Mouse (Mus musculus) layer of hippocampus, adult 8-10 months (tissue): ENCODE results near the gene Nkiras2. TPM values are rescaled to one million over a fixed set of nuclear protein-coding genes. Genes with fewer than 3 reads are reported as not detected.
A peak's percentile ranks its signal among the peaks of the same experiment; 100 is the strongest.
"Not testable (repeated sequence)": the region's sequence is repeated elsewhere in the genome, so short reads cannot be mapped to it uniquely, and the experiment has no call there.

Experiments used
- DNase-seq, 2 experiments: peaks; one replicate each; pipeline ENCODE4 v3.0.0; 2022; ENCODE audit warnings: low spot score in 2 of 2
- total RNA-seq, 4 experiments: library from RNA; stranded (reverse); gene quantifications; 2 replicates each; pipeline ENCODE4 v1.2.4; 2022

The Nkiras2 gene
- 10 to 100 TPM; 11.7 to 13.4 (median 12.1) TPM for total RNA-seq

GRCm38 (mm10) chr11:100618761-100619484 lies at the start of gene Nkiras2:
TSS of gene Nkiras2 (plus strand) at chr11:100619244.
- no peak for DNase-seq

GRCm38 (mm10) chr11:100569789-100570188 lies 49.3 kb upstream of the Nkiras2 start:
- DNase-seq: no peak

- DNase-seq: peak; percentile 71 to 83
Measured at GRCm38 (mm10) chr11:100570430-100571201, 48.4 kb upstream of the Nkiras2 start.

GRCm38 (mm10) chr11:100571202-100571567 lies 47.9 kb upstream of the Nkiras2 start:
- DNase-seq: peak; percentile 38 to 52

DNA sequence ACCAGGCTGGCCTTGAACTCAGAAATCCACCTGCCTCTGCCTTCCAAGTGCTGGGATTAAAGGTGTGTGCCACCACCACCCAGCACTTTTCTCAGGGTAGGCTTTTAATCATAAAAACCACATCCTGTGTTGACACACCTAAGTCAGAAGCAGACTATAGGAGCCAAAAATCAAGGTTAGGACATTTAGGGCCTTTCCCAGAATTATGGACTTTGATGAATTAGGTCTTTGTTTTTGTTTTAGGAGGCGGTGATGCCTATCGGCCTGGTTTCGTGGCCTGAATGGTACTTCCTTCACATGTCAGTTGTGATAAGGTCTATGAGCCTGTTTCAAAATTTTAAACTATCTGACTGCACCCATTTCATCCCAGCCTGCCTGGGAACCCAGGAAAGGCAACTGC lies 44.9 kb upstream of the Nkiras2 start:
- DNase-seq: no peak

- peak; percentile 46 to 67 for DNase-seq
Measured at GRCm38 (mm10) chr11:100574708-100575483, 44.1 kb upstream of the Nkiras2 start, which contains the start of gene Cnp. TSS of gene Cnp (plus strand) at chr11:100574904.

DNA sequence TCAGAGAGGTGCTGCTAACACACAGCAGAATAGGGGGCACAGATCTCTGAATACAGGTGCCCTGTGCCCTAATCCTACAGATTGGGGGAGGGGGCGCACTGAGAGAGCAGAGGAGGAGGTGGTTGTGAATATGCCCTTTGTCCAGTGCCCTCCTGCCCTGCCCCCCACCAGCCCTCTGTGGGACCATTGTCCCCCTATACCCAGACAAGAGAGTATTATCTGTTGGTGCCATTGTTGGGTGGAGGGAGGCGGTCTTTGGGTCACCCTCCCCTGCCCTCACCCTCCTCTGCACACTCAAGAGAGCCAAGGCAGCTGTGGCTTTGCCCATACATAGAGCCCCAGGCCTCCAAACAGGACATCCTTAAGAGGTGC lies 43.6 kb upstream of the Nkiras2 start:
- peak in 1 of 2 experiments; percentile 85 for DNase-seq

GRCm38 (mm10) chr11:100576256-100576655 lies 42.8 kb upstream of the Nkiras2 start:
- DNase-seq: no peak

DNA sequence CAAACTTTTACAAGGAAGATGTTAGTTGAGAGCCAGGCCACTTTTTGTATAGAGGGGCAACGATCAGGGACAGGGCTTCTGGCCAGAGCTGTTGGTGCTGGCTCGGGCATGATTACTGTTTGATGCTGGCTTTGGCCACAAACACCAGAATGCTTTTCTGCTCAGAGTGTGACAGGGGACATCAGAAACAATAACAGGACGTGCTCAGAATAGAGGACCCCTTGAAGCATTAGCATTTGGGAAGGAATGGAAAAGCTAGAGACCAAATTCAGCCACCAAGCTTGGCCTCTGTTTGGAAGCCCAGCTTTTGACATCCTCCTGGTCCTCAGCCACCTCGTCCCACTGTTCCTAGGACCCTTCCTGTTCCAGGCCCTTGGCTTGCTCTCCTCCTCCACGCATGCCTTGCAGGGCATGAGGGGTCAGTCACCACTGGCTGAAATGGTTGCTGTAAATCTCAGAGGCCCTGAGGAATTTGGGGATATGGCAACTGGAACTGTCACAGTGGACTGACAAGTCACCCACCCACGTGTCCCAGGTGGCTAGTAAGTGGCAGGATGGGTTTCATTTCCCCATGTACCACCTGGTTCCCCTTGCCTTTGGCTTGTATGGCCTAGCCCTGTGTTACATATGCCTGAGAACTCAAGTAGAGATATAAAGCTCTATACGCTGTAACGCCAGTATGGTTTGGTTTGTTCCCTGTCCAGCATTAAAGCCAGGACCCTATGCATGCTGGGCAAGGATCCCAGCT lies 41.0 kb upstream of the Nkiras2 start:
- no peak for DNase-seq

DNA sequence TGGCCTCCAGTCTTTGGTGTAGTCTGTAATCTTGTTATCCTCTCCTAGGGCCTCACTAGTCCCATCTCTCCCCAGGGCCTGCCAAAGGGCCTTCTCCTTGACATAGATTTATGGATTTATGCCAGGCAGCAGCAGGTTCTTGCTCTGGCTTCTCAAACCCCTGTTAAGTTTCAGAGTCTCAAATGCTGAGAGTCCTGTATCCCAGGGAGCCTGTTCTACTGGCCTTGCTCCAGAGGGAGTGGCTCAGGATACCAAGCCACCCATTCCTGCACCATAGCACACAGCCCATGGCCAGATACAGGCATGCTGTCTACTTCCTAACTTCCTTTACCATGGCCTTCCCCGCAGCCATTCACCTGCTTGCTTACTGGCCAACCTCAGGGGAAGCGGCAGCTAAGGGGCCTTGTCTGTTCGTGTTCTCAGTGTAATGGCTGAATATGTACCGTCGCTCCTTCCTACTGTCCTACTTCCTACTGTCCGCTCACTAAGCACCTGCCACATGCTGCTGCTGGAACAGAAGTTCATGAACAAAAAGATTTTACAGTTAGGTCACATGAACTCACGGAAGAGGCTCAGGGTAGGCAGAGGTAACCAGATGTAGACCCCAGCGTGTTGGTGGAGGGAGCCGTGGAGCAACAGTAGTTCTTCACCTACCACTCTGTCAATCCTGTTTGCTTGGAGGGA lies 39.8 kb upstream of the Nkiras2 start:
- DNase-seq: no peak

GRCm38 (mm10) chr11:100580275-100580674 lies 38.8 kb upstream of the Nkiras2 start:
- DNase-seq: no peak

DNA sequence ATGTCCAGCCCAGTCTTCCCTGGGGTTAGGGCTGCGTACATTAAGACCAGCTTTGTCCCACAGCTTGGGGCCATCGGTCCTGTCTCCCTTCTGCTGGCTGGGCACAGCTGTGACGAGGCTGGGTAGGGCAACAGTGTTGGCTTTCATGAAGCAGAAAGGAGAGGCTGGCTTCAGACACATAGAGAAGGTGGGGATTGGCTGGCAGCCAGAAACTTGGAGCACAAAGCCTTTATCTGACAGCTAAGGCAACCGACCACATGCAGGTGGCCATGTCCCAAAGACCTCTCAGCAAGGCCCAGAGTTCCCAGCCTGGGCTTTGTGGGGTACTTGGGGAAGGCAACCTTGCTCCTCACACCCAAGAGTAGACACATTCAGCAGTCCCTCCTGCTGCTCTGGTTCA lies 37.3 kb upstream of the Nkiras2 start:
- DNase-seq: peak; percentile 65 to 79

GRCm38 (mm10) chr11:100582413-100582812 lies 36.6 kb upstream of the Nkiras2 start:
- DNase-seq: not testable (repeated sequence)

DNA sequence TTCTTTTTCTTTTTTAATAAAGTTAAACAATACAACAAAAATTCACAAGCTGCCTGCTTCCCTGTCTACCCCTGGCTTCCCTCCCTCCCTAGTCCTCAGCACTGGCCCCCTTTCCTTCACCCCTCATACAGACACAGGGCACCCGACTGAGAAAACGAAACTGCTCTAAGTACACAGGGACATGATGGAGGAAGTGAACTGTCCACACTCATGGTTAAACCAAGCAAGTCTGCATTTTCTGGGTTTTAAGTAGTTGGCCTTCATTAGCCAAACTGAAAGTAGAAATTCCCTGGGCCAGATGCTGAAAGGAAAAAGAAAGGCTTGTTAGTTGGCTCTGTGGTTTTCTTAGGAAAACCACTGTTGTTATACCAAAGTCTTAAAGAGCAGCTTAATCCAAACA lies 36.2 kb upstream of the Nkiras2 start:
- DNase-seq: no peak

- DNase-seq: no peak
Measured at GRCm38 (mm10) chr11:100584561-100584961, 34.5 kb upstream of the Nkiras2 start.

- DNase-seq: no peak
Measured at GRCm38 (mm10) chr11:100585148-100585547, 33.9 kb upstream of the Nkiras2 start.

DNA sequence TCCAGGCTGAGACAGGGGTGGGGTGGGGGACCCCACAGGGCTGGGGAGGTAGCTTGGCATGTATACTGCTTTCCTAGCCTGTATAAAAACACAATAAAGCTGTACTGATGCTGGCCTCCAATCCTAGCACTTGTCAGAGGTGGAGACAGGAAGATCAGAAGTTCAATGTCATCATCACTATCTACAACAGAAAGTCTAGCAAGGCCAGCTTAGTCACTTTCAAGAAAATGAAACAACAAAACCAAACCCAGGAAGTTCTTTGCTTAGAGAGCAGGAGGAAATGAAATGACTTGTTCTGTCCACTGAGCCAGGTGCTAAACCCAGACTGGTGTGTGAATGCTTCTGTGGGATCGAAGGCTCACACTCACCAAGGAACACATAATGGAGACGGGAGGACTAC lies 30.6 kb upstream of the Nkiras2 start:
- no peak for DNase-seq

- no peak for DNase-seq
Measured at GRCm38 (mm10) chr11:100592346-100593046, 26.5 kb upstream of the Nkiras2 start.

DNA sequence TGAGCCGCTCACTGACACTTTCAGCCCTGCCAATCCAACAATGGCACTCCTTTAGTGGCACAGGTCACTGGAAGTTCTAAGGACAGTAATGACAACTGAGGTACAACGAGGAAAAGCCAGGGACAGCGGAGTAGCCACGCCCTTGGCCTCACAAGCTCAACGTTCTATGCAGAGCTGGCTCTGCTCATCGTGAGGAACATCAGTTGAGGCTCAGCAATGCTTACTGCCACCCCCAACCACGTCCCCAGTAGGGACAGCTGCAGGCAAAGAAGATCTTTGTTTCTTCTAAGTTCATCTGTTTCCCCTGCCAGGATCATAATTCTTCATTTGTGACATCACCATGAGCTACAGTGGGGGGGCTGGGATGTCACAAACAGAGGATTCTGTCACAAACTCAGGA lies 24.4 kb upstream of the Nkiras2 start:
- DNase-seq: no peak

DNA sequence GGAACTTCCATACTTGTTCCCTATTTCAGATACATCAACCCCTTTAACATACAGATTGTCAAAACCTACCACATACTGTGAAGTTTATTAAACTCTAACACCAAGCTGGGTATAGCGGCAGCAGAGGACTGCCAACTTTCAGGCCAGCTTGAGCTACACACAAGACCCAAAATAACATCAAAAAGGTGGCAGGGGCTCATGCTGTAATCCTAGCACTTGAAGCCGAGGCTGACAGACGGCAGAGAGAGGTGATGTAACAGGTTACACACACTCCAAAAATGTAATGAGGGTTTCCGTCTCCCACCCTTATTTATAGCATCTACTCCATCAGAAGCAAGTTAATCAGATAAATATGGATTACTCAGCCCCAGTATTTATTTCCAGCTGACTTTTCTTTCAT lies 23.5 kb upstream of the Nkiras2 start:
- no peak for DNase-seq
